Mouse (Mus musculus) kidney, adult 8-10 months (tissue): ENCODE measurements around the gene Wnt9b.

ENCODE experiments used
- DNase-seq, 2 experiments: peaks; one replicate each; pipeline ENCODE4 v3.0.0; 2022

The Wnt9b gene

DNA sequence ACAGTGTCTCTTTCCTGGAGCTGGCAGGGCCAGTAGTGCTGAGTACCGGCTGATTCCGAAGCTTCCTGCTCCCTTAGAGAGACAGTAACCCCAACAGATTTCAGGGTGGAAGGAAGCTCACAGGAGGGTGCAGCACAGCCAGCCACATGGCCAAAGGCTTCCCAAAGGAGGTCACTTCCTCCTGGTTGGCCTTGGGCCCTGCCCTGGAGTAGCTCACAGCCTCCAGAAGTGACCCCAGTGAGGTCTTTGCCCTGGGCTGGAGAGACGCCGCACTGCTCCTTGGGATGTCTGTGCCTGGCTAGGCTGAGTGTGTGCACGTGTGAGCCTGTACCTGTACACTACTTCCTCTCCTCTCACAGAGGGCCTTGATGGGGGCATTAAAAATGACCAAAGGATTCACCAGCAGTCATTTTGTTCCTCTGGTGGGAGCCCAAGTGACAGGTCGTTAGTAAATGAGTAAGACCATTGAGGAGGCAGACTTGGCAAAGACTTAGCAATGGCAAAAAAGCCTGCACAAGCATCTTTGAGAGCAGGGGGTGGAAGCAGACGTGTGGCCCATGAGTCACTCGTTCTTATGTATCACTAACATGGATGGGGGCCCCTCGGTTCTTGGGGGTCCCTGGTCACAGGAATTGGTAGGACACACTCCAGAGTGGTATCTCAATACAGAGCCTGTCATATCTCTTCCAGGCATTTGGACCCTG is 20.2 kb downstream of the Wnt9b start:
- DNase-seq, result peak; percentile 61 to 67

DNA sequence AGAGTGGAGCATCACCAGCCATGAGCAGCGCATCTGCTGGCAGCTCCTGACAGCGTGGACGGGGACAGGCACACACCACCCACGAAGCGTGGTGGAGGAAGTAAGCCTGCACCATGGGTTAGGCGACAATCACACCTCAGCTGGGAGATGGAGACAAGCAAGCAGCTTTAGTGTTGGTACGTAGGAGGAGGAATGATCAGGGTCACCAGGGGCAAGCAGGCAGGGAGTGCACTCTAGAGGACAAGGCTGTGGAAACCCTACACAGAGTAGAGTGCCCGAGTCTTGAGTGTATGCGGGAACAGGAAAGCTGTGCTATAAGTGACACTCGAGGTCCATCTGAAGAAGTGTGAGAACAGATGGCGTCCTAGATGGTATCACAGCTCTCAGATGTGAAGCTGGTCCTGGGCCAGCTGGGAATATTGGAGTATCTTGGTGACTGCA is 25.3 kb downstream of the Wnt9b start:
- DNase-seq, result no peak

DNA sequence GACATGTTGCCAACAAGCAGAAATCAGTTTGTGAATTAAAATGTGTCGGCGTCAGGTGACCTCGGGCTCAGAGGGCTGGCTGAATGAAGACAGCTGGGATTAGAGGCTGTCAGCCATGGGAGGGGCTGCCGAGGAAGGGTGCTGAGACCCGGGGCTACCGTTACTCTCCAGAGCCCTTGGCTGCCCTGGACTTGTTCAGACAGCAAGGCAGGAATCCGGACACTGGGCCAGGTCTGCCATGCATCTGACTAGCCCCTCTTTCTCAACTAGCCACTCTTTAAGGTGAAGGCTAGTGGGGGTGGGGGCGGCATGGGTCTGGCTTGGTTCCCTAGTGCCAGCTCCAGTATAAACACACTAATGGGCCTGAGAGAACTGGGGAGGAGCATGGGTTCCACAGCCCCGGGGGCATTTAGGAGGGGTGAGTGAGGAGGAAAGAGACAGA is 27.6 kb downstream of the Wnt9b start:
- DNase-seq, result peak in 1 of 2 experiments; percentile 55

- DNase-seq, result peak in 1 of 2 experiments; percentile 60
These were observed 28.1 kb downstream of the Wnt9b start for GRCm38 (mm10) chr11:103721468-103722039.

GRCm38 (mm10) chr11:103719436-103719835 is 30.2 kb downstream of the Wnt9b start:
- no peak for DNase-seq

GRCm38 (mm10) chr11:103716971-103717370 is 32.6 kb downstream of the Wnt9b start:
- no peak for DNase-seq

DNA sequence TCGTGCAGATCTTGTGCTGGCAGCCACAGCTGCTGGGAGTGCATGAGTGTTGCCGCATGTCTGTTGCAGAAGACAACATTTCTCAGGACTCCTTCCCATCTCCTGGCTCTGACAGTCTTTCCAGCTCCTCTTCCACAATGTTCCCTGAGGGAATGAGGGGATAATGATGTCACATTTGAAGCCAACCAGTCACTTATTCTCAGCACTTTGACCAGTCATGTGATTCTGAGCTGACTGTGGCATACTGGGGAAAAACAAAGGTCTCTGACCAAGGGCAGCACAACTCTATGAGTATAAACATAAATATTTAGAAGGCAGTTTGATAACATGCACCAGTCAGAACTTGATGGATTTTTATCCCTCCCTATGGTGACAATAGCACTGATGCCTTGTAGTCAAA is 35.5 kb downstream of the Wnt9b start:
- DNase-seq, result peak in 1 of 2 experiments; percentile 46

GRCm38 (mm10) chr11:103711851-103712587 is 37.6 kb downstream of the Wnt9b start:
- peak in 1 of 2 experiments; percentile 50 for DNase-seq

GRCm38 (mm10) chr11:103709982-103710381 is 39.6 kb downstream of the Wnt9b start:
- peak in 1 of 2 experiments; percentile 58 for DNase-seq

DNA sequence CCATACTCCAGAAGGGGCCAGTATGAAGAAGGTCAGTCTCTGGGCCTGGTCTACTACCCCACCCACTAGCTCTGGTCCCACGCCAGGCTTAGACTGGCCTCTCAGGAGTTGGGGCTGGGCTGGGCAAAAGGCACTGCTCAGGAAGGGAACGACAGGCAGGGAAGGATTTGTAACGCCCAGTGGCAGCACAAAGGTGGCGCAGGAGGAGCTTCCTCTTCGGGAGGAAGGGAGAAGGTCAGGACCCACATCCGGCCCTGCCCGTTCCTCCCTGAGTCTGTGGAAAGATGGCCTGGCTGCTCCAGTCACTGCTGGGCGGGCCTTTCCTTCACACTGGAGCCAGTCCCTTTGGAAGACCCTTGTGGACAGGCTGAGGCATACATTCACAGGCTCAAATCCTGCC is 42.6 kb downstream of the Wnt9b start:
- DNase-seq, result peak; percentile 78 to 85

- DNase-seq, result no peak
These were observed 51.4 kb downstream of the Wnt9b start for GRCm38 (mm10) chr11:103698226-103698625.

DNA sequence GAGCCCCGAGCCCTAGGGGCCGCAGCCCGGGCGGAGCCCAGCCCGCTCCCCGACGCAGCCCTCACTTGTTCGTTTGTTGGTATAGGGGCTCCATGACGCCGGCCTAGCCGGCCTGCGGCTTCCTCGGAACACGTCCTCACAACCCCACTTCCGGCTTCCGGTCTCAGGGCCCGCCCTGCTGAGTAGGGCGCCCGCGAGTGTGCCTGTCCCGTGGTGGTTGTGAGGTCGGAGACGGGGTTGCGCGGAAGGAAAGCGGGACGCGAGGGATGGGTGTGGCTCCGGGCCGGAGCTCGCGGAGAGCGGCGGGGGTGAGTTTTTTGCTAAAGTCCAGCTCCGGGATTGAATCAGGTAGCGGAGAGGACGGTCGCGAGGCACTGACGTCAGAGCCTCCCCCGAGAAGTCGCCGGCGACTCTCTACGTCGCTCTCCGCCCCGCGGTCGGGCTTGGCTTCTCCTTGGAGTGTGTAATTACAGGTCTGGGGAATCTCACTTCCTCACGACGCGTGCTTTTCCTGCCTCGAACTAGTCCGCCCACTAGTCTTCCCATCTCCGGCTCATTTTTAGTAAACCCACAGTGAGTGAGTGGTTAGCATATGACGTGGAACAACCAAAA is 52.0 kb downstream of the Wnt9b start, which contains the start of gene Gosr2:
Gosr2 (minus strand) TSS at position 334 of the 612 bp plus-strand sequence.
- DNase-seq, result peak; percentile 89 to 91

DNA sequence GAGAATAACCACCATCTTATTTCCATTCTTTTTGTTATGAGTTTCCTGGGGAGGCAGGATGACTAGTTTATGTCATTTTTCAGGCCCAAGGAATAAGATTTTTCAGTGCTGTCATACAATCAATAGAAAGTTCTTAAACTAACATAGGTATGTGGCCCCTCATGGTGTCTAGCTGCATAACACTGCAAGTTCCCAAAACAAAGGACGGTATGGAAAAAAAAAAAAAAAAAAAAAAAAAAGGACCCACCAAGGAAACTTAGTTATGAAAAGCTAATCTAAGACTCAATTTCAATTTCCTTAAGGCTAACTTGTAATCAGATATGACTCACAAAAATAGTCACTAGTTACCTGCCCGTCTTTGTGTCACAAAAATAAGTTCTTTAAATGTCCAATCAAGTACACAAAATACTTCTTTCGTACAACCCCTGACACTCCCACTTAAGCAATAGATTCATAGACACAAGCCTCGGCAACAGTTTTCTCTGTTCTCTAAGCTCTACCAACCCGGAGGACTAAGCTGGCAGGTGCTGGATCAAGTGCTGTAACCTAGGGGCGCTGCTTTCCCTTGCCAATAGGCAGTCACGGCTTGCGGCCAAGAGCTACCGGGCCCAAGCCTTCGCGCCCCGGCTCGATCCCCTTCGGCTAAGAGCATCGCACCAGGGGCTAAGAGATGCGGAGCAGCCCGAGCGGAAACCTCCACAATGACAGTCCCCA is 52.6 kb downstream of the Wnt9b start:
- DNase-seq, result no peak

DNA sequence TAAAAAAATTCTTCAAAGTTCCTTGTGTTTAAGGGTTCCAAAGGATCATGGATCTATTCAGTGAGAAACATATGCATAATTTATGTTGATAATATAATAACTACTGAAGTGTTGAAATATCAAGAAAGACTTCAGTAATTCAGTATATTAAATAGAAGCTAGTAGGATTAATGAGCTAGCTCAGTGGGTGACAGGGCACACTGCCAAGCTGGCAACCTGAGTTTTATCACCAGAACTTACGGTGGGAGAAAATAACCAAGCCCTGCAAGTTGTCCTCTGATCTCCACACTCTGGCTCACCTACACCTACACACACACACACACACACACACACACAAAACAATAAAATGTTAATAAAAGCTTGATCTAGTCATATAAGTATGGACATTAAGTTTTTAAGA is 56.4 kb downstream of the Wnt9b start:
- no peak for DNase-seq

DNA sequence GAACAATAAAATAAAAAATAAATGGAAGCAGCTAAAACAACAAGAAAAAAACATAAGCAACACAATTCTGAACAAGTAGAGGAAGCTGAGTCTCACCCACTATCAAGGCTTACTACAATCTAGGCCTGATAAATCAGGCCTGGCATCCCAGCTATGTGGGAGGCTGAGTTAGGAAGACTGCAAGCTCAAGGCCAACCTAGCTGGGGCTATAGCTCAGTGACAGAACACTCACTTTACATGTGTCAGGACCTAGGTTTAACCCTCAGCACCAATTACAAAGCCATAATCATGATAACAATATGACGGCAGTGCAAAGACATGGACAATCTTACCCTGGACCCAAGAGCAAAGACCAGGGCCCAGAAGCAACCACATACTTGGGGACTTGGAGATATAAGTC is 58.6 kb downstream of the Wnt9b start:
- no peak for DNase-seq

DNA sequence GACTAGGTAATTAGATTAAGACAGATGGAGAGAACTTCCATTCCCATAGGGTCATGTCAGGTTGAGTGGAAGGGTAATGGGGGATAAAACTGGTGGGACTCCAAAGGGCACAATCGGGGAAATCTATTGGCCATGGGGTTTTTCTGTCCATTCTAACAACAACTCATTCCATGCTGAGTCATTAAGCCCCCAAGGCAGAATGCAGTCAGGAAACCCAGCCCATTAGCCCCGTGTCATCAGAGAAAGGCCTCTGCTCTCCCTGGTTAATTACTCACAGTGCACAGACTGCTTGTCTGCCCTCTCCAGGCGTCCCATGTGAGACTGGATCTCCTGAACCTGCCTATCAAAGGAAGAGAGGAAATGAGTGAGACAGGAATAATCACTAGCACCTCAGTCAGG is 60.6 kb downstream of the Wnt9b start:
- no peak for DNase-seq

GRCm38 (mm10) chr11:103688271-103688979 is 61.2 kb downstream of the Wnt9b start:
- no peak for DNase-seq

DNA sequence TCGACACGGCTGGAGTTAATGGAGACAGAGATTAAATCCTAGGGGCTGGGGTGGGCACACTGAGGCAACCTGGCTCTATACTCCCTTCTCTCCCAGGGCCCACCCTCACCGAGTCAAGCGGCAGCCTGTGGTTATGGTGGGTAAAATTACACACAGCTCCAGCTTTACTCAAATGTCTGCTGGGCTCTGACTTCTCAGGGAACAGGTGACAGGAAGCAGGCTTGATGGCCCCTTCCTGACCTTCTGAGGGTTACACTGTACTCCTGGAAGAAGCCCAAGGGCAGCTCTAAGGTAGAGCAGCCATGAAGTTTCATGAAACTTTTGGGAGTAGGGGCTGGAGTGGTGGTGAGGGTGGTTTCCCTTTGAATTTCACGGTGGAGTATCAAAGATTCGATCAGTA is 62.9 kb downstream of the Wnt9b start:
- no peak for DNase-seq

DNA sequence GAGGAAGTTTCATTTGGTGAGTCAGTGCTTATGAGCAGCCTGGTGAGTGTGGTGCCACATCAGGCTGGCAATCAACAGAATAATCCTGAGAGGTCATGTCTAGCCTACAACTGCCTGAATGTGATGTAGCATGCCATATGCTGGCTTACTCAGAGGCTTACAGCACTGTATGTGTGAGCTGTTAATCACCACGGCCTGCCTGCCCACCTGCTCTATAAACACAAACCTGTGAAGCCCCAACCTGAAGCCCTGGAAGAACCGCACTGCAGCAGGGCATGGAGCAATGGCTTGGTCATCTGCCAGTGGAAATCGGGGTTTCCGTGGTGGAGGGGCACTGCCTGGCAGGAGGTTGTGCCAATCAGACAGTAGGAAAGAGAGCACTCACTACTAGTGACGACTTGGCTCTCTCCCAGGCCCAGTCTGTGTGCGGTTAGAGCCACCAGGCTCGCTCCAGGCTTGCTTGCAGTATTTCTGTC is 64.3 kb downstream of the Wnt9b start:
- DNase-seq, result no peak

DNA sequence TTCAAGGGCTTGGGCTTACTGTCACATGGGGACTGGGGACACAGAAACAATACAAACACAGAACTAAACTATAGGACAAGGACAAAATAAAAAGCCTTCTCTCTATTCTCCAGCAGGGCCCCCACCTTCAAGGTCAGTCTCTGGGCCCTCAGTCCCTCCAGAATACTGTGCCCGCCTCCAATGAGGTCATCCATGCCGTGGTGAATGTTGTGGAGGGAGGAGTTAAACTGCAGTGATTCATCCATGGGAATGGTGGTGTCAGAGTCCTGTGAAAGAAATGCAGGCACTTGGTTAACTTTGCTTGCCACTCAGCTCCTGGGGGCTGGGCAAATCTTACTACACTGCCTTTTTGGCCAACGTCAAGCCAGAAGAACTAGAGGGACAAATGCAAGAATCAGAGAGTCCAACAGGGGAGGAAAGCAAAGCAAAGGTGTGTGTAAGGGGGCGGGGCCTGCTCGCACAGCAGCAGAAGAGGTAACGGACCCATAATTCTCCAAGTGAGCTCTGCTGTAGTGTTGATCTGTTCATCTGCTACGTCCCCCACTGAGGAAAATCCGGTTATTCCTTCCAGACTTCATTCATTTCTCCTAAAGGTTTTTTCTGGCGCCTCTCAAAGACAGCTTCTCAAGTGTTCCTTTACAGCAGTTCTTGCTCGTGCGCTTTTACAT is 65.8 kb downstream of the Wnt9b start:
- DNase-seq, result no peak
